Mouse (Mus musculus) adrenal gland, postnatal 36 days (tissue): Measurements from ENCODE around the gene Dpp8. TPM values are rescaled to one million over a fixed set of nuclear protein-coding genes. Genes with fewer than 3 reads are reported as not detected.
"Not testable (repeated sequence)": the region's sequence is repeated elsewhere in the genome, so short reads cannot be mapped to it uniquely, and the experiment has no call there.

ENCODE experiments used
- DNase-seq, 2 experiments: peaks; one replicate each; pipeline ENCODE4 v3.0.0; 2021; ENCODE audit warnings: mixed read lengths in 1 of 2
- long read RNA-seq, 2 experiments: library from polyadenylated mRNA; stranded (forward); transcript quantifications; one replicate each; pipeline ENCODE4 v2.0.0; 2021; ENCODE audit warnings: borderline sequencing depth in 2 of 2
- total RNA-seq, 2 experiments: library from RNA; stranded (reverse); gene quantifications; 2 replicates each; pipeline ENCODE4 v1.2.3; 2021

The Dpp8 gene
- total RNA-seq: 100 to 1,000 TPM in 1 of 2 experiments, 10 to 100 TPM in 1; 88.0 to 104 TPM
- long read RNA-seq, experiment 1, full-length matches to known transcripts: 21 of 51 reads
- long read RNA-seq, experiment 1, partial matches to known transcripts: 11 of 51 reads
- long read RNA-seq, experiment 1, other reads (novel, unspliced or antisense): 19 of 51 reads
- long read RNA-seq, experiment 2, full-length matches to known transcripts: 8 of 15 reads
- long read RNA-seq, experiment 2, partial matches to known transcripts: 2 of 15 reads
- long read RNA-seq, experiment 2, other reads (novel, unspliced or antisense): 5 of 15 reads

DNA sequence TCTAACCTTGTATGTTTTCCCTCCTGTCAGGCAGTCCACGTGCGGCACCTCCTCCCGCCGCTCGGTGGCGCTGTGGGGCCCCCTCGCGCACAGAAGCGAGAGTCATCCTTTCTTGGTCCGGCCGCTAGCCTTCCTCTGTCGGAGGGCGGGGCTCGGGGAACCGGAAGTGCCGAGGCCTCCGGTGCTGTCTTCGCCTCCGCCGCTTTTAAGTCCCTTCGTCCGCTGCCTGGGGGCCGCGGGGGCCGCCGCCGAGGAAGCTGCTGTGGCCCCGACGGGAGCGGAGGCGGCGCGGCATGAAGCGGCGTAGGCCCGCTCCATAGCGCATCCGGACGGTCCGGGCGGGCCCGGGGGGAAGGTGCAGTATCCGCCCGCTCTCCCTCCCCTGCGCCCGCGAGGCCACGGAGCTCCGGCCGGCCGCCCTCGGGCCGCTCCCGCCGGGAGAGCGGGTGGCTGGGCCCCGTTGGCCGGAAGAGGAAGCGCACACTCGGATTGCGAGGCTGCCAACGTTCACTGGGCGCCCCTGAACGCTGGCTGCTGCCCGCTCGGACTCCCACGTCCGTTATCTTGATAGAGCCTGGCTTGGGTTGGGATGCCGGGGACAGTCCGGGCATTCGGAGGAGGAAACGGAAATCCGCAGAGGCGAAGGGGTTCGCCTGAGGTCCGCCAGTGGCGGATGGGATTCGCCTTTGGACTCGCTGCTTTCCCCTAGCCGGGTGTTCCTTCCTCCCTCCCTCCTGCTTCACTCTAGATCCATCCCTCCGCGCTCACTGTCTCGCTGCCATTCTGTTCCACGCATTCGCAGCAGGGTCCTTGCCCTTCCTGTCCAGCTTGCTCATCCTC, at the start of gene Dpp8:
Gene Dpp8, plus strand, starts transcription at position 146 of the 840 bp plus-strand sequence.
- DNase-seq: peak; percentile 95 to 97

- no peak for DNase-seq
These were observed 47.0 kb upstream of the Dpp8 start for GRCm38 (mm10) chr9:64985037-64985794.

GRCm38 (mm10) chr9:64985807-64986206, 46.4 kb upstream of the Dpp8 start:
- DNase-seq: no peak

DNA sequence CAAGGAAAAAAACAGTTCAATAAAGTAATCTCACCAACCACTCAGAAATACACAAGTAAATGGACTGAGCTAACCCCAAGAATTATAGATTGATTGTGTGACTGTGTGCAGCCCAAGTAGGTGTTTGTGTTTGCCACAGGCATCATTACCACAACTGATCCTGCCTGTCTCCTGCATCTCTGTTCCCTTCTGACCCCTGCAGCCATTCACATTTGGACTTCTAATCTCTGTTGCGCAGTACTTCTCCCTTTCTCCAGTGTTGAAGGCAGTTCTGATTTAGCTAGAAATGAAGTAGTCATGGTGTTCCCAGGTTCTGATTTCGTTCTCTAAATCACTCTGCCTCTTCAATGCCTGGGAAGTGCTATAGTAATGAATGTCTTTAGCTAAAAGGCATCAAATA, 44.6 kb upstream of the Dpp8 start:
- DNase-seq: no peak

DNA sequence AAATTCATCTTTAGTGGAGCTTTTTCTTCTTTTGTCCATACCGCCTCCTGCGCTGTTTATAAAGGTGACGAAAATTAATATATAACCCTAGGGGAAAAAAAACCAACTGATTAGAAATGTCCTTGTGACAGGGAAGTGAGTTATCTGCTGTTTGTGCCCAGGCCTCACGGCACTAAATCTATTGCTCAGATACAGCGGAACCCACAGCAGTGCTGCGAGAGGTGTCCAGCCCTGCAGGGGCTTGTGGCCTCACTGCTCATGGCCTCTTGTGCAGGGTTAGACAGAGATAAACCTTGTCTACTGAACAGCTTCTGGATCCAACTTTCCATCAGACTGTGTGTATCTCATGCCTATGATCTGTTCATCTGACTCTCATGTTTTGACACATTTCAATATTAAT, 43.8 kb upstream of the Dpp8 start:
- DNase-seq: no peak

- DNase-seq: no peak
These were observed 41.9 kb upstream of the Dpp8 start for GRCm38 (mm10) chr9:64990291-64990690.

DNA sequence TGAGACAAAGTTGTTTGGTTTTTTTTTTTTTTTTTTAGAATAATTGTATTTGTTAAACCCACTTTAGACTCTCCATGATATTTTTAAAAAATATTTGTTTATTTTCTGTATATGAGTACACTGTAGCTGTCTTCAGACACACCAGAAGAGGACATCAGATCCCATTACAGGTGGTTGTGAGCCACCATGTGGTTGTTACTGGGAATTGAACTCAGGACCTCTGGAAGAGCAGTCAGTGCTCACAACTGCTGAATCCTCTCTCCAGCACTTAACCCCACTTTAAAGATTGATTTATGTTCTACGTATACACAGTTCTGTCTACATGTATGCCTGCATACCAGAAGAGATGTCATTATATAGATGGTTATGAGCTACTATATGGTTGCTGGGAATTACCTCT, 36.8 kb upstream of the Dpp8 start:
- DNase-seq: not testable (repeated sequence)

- no peak for DNase-seq
These were observed 30.7 kb upstream of the Dpp8 start for GRCm38 (mm10) chr9:65001481-65001880.

- no peak for DNase-seq
These were observed 26.5 kb upstream of the Dpp8 start for GRCm38 (mm10) chr9:65005737-65006136.

GRCm38 (mm10) chr9:65010632-65011031, 21.6 kb upstream of the Dpp8 start:
- peak; percentile 68 to 71 for DNase-seq

DNA sequence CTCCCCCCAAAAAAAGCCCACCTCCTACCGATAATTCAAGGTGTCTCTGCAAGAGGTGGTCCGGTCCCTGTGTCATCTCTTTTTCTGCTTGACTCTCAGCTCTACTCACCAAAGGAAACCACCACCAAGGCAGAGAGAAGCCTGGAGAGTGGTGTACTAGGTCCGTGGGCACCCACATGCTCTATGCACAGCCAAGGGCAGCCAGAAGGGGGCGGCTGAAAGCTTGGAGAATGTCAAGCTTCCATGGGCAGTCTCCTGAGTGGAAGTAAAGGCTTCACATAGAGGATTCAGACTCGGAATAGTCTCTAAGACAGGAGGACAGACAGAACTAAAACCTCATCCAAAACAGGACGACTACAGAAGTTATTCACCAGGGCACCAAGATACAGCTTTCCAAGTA, 20.9 kb upstream of the Dpp8 start:
- DNase-seq: peak; percentile 81 to 86

DNA sequence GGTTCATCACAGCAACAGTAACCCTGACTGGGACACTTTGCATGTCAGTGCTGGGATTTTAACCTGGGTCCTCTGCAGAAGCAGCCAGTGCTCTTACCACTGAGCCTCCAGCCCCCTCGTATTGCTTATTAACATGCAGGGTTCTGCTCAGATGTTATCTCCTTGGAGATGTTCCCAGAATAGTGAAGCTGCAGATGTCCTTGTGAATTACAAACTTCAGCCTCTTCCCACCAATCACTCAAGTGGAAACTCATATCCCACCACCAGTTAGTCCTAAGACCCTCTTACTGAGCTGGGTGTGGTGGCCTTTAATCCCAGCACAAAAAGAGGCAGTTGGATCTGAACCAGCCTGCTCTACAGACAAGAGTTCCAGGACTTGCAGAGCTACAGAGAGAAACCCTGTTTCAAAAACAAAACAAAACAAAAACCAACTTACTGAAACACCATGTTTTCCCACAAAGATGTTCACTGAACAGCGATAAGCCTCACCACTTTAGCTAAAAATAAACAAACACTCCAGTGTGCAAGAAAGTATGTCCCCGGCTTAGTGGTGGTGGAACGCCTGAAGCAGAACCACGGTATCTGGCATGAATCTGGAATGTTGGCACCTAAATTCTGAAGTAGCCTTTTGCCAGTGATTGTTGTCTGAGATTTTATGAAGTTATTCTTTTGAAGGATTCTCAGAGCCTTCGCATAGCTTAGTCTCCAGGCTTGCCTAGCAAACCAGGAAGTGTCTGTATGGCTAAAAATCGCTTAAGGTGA, 16.6 kb upstream of the Dpp8 start:
- DNase-seq: no peak

DNA sequence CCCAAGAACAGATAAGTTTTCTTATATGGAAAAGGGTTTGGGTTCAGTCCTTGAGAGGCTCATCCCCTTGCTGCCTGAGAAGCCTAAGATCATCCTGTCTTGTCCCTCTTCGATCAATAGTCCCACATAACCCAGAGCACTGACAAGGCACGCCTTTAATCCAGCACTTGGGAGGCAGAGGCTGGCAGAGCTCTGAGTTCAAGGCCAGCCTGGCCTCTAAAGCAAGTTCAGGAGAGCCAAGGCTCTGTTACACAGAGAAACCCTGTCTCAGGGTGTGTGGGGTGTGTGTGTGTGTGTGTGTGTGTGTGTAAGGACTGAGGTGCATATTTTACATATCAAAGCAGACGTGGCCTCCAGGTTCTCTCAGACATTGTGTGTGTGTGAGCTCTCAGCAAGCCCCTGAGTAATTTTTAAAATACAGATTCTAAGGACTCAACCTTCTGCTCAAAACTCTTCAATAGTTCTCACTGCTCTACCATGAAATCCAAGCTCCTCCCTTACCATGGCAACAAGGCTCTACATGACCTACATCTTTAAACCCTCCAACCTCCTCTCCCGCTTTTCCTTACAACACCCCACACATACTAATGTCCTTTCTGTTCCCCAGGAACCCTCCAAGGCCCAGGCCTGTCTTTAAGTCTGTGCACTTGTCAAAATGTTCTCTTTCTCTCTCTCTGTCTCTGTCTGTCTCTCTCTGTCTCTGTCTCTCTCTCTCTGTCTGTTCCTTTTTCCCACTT, 15.8 kb upstream of the Dpp8 start:
- peak; percentile 52 to 58 for DNase-seq

- DNase-seq: peak in 1 of 2 experiments; percentile 17
These were observed 15.0 kb upstream of the Dpp8 start for GRCm38 (mm10) chr9:65016978-65017827.

- no peak for DNase-seq
These were observed 14.3 kb upstream of the Dpp8 start for GRCm38 (mm10) chr9:65017896-65018295.

GRCm38 (mm10) chr9:65018588-65019121, 13.6 kb upstream of the Dpp8 start:
- DNase-seq: no peak

DNA sequence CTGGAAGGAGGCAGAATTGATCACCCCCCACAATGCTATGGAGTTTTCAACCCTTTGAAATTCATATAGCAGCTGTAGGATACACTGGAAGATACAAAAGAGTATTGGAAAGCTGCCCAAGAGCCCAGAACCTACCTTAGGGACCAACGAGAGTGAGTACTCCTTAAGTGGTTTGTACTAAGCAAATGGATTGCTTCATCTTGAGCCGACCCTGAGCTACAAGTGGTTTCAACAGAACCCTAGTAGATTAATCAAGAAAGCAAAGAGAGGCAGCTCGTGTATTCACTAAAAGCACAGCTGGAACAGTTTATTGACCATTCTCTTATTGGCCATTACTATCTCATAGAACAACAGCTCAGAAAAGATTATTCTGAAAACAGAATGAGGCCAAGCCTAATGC, 13.1 kb upstream of the Dpp8 start:
- no peak for DNase-seq

- no peak for DNase-seq
These were observed 12.1 kb upstream of the Dpp8 start for GRCm38 (mm10) chr9:65020128-65020527.

DNA sequence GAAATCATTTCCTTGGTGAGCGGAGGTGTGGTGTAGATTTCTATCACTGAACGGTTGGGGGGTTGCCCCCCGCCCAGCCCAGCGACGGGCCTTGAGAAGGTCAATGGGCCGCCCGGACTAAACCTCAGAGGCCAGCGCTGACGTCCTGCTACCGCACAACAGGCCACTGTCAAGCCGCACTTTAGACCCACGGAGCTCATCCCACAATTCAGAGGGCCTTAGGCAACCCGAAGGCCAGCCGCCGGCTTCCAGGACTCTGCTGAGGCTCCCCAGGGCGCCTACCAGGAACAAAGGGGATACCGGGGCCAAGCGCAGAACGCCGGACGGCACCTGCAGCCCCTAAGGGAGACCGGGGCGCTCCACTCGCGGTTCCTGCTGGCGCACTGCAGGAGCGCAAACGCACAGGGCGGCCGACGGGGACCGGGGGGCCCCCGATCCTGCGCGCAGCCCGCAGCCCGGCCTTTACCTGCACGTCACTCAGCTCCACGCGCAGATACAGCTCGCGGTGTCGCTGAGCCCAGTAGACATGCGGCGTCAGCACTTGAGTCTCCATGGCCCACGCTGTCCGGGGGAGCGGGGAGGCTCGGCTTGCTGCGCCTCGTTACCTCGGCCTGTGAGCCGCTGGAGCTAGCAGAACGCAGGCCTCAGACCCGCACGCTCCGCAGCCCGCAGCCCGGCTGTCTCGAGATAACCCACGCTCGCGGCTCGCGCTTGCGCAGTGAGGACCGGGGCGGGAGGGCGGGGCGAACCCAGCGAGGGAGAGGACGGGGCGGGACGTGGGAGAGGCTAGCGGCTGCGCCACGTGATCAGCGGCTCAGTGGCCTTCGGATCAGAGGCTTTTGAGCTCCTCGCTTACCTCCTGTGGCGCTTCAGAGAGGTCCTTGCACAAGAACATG, 11.0 kb upstream of the Dpp8 start, which contains the start of gene Hacd3:
Gene Hacd3, minus strand, starts transcription at position 703 of the 896 bp plus-strand sequence.
- peak; percentile 94 to 96 for DNase-seq
